Comparison of ENCODE assay signal across 23 mouse cellular contexts in the genomic region with DNA sequence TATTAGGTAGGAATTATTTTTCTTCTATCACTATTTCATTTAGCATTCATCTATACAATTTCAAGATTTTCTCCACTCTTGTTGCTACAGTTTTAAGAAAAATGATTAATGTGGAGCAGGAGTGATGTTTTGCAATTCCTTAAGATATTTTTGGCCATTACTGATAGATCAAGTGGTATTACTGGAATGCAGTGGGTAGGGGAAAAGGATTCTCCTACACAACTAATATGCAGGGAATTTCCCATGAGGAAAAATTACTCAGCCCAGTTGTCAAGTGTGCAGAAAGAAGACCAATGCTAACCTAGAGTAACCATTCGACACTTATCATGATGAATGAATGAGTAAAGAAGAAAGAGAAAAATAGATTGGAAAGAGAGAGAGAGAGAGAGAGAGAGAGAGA.
DNase-seq lines count a peak whose midpoint lies in the region; ATAC-seq lines count a peak whose summit lies in the region.
"Had no signal": no experiment of that assay in that cellular context is flagged by ENCODE, and none has a peak within 500 bp of the region (broad histone marks: within the 10 kb centered on the region; RNA-seq: fewer than 3 reads in every experiment).

No protein-coding gene starts in this region.

- no peak for ATAC-seq in midbrain, embryonic 11.5 days (ENCODE audit: low FRiP score)
- no peak for ATAC-seq in midbrain, embryonic 16.5 days
- ATAC-seq in forebrain, embryonic 15.5 days (replicated peaks) = no peak
- ATAC-seq: activated CD4-positive, CD25-positive, alpha-beta regulatory T cell, adult 4 months; CD4-positive, CD25-positive, alpha-beta regulatory T cell, adult 4 months; Patski had no signal

- peak; percentile 69 for DNase-seq in midbrain, embryonic 11.5 days (ENCODE audit: low spot score, missing footprints)
- peak; percentile 53 for DNase-seq in Muller cell, postnatal 12 days (ENCODE audit: inconsistent ontology term)
- peak; percentile 3 for DNase-seq in fibroblast of lung, adult 2 months (ENCODE audit: low read depth)
- no peak for DNase-seq in adrenal gland, postnatal 4 days (ENCODE audit: low spot score in 2 of 2)
- DNase-seq: adrenal gland, adult 2 months; adrenal gland, adult 8-10 months; adrenal gland, postnatal 10 days; adrenal gland, postnatal 14 days; adrenal gland, postnatal 25 days; adrenal gland, postnatal 36 days; B cell, adult 2 months; cerebellum, adult 11 months; cerebellum, adult 11-12 months; cerebellum, adult 18-20 months; cerebellum, adult 2 months; cerebellum, adult 8-10 months had no signal

- 91% methylated on average over 1 of the region's 1 CpGs for WGBS in midbrain, embryonic 11.5 days
- WGBS in midbrain, embryonic 16.5 days = 89% methylated on average over 1 of the region's 1 CpGs
- 83% methylated on average over 1 of the region's 1 CpGs for WGBS in forebrain, embryonic 15.5 days

- no peak overlapping the region for H3K4me2 ChIP-seq in midbrain, embryonic 11.5 days
- H3K4me2 ChIP-seq in midbrain, embryonic 16.5 days (ENCODE audit: low read length) = no peak overlapping the region
- no peak overlapping the region for H3K4me2 ChIP-seq in forebrain, embryonic 15.5 days (replicated peaks)

- H3K4me1 ChIP-seq in midbrain, embryonic 11.5 days (ENCODE audit: control insufficient read depth, insufficient read depth, low read length) = no peaks in the 10 kb centered on the region
- no peaks in the 10 kb centered on the region for H3K4me1 ChIP-seq in midbrain, embryonic 16.5 days (ENCODE audit: control insufficient read depth, insufficient read depth, low read length)
- no peaks in the 10 kb centered on the region for H3K4me1 ChIP-seq in forebrain, embryonic 15.5 days

- H3K36me3 ChIP-seq in midbrain, embryonic 11.5 days (ENCODE audit: control insufficient read depth, insufficient read depth, low read length) = no peaks in the 10 kb centered on the region
- H3K36me3 ChIP-seq in midbrain, embryonic 16.5 days (ENCODE audit: control insufficient read depth, insufficient read depth, low read length) = no peaks in the 10 kb centered on the region
- H3K36me3 ChIP-seq in forebrain, embryonic 15.5 days = no peaks in the 10 kb centered on the region
- H3K36me3 ChIP-seq: G1E had no signal

- no peaks in the 10 kb centered on the region for H3K9me3 ChIP-seq in midbrain, embryonic 11.5 days (ENCODE audit: control insufficient read depth, low read length)
- H3K9me3 ChIP-seq in midbrain, embryonic 16.5 days (replicated peaks; ENCODE audit: control insufficient read depth, low read length, poor library complexity, severe bottlenecking) = no peaks in the 10 kb centered on the region
- no peaks in the 10 kb centered on the region for H3K9me3 ChIP-seq in forebrain, embryonic 15.5 days
- H3K9me3 ChIP-seq: G1E had no signal

- no peaks in the 10 kb centered on the region for H3K27me3 ChIP-seq in midbrain, embryonic 11.5 days (ENCODE audit: control insufficient read depth, insufficient read depth, low read length)
- no peaks in the 10 kb centered on the region for H3K27me3 ChIP-seq in midbrain, embryonic 16.5 days (ENCODE audit: control insufficient read depth, insufficient read depth, low read depth, low read length)
- no peaks in the 10 kb centered on the region for H3K27me3 ChIP-seq in forebrain, embryonic 15.5 days
- H3K27me3 ChIP-seq: CH12.LX, Patski had no signal

- H3K9ac ChIP-seq in midbrain, embryonic 11.5 days (ENCODE audit: low read length) = no peak overlapping the region
- H3K9ac ChIP-seq in midbrain, embryonic 16.5 days (ENCODE audit: low read depth, low read length) = no peak overlapping the region
- H3K9ac ChIP-seq in forebrain, embryonic 15.5 days (replicated peaks) = no peak overlapping the region

- no peak overlapping the region for H3K4me3 ChIP-seq in midbrain, embryonic 11.5 days (ENCODE audit: low read depth, low read length)
- no peak overlapping the region for H3K4me3 ChIP-seq in midbrain, embryonic 16.5 days (ENCODE audit: low read depth, low read length)
- H3K4me3 ChIP-seq in forebrain, embryonic 15.5 days = no peak overlapping the region

- H3K27ac ChIP-seq in midbrain, embryonic 11.5 days (ENCODE audit: low read depth, low read length) = no peak overlapping the region
- no peak overlapping the region for H3K27ac ChIP-seq in midbrain, embryonic 16.5 days (ENCODE audit: low read length)
- no peak overlapping the region for H3K27ac ChIP-seq in forebrain, embryonic 15.5 days (replicated peaks)

Comparison
In these comparisons a context has a peak if more than half of its experiments do, and no peak if none do; other contexts are left out.
1. DNase-seq: peak in midbrain, embryonic 11.5 days (single experiment), Muller cell, postnatal 12 days (single experiment) and fibroblast of lung, adult 2 months (single experiment); none in adrenal gland, postnatal 4 days (0 of 2).